Mouse (Mus musculus): ENCODE data around the gene Npas3.

DNA sequence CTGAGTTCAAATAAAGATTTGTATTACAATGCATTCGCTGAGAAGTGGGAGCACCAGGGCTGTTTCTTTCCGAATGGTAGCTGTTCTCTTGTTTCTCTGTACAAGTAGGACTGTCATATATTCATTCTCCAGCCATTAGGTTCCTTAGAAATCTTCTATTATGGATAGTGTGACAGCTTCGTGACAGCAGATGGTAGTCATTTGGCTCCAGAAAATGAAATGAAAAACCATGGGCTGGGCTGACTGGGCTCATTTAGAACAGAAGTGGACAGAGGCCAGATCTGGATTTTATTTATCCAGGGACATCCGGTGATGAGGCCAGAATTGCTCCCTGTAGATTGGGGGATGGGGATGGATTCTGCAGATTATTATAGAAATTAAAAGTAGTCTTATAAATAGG is 621.5 kb downstream of the Npas3 start:
- TF ChIP-seq CTCF (IDR thresholded peaks at IDR 0.05; ENCODE audit: low read depth) (no peak), EP300 (optimal IDR thresholded peaks at IDR 0.05) (no peak)

All from stomach, postnatal 0 days (tissue).